Mouse (Mus musculus): ENCODE results near the gene Scgb1b11. TPM values are rescaled to one million over a fixed set of nuclear protein-coding genes. Genes with fewer than 3 reads are reported as not detected.

The Scgb1b11 gene
- not detected in 2 replicates for polyA plus RNA-seq (2012)

DNA sequence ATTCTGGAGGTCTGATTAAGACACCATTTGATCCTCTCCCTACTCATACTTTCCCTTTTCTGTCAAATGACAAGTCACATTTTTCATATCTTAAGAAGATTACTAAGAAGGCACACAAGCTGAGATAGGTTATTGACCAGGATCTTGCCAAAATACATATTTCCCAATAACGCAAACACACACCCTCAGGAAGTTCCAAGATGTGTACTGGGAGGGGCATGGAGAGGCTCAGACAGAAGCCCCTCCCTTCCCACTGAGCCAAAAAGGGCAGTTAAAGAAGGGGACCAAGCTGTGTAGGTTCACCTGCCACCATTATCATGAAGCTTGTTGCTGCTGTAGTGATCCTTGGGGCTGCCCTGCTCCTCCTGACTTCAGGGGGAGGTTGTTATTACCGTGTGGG lies at the start of gene Scgb1b11:
Gene Scgb1b11, plus strand, starts transcription at position 301 of the 400 bp plus-strand sequence.

DNA sequence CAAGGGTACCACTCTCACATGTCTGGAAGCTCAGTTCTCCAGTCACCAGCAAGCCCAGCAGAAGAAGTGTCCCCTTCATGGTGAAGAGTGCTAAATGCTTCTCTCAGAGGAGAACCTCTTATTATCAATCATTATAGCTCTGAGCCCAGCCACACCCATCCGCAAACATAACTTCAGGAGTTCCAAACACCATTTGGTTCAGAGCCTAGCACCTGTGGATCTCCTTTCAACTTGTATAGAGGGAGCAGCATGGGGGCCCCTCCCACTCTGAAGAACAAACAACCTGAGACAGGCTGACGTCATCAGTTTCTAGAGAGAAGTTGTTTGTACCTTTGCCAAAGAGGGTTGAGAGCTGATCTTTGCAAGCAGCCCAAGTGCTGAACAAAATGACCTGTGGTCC lies 11.6 kb upstream of the Scgb1b11 start, which contains the start of gene Scgb2b11:
Gene Scgb2b11, minus strand, starts transcription at position 101 of the 400 bp plus-strand sequence.

Other genes starting within 250 kb of the Scgb1b11 start
- not detected in 2 replicates for gene Scgb1b10, start 122.0 kb upstream of the Scgb1b11 start, polyA plus RNA-seq (2012)
- not detected in 2 replicates for gene Scgb2b11, start 11.7 kb upstream of the Scgb1b11 start, polyA plus RNA-seq (2012)
- gene Scgb2b12, start 104.4 kb downstream of the Scgb1b11 start, polyA plus RNA-seq (2012) = not detected in 2 replicates
- gene Scgb1b12, start 111.3 kb downstream of the Scgb1b11 start, polyA plus RNA-seq (2012) = not detected in 2 replicates
- gene Scgb1b29, start 218.7 kb downstream of the Scgb1b11 start, polyA plus RNA-seq (2012) = not detected in 2 replicates